Mouse (Mus musculus) hindbrain, embryonic 15.5 days (tissue): ENCODE data around the gene 6030445D17Rik. TPM values are rescaled to one million over a fixed set of nuclear protein-coding genes. Genes with fewer than 3 reads are reported as not detected.
A peak's percentile ranks its signal among the peaks of the same experiment; 100 is the strongest.

Source experiments
- ATAC-seq: fragments of 200-750 bp; cut with Nextera tagmentation; 2 replicates; pipeline ENCODE4 v1.8.0; 2017; ENCODE audit warnings: low read depth, moderate number of reproducible peaks, moderate TSS enrichment; ENCODE audit not compliant: low FRiP score
- H3K27ac ChIP-seq: fragments of 300-500 bp; sonication (generic); replicated peaks from 2 replicates; pipeline ENCODE4 v1.5.1; 2015; ENCODE audit warnings: mild to moderate bottlenecking, inconsistent platforms
- H3K27me3 ChIP-seq: fragments of 300-500 bp; sonication (generic); 2 replicates; pipeline ENCODE4 v1.6.1; 2015; ENCODE audit warnings: control low read depth, inconsistent platforms
- H3K36me3 ChIP-seq: fragments of 300-500 bp; sonication (generic); 2 replicates; pipeline ENCODE4 v1.6.1; 2015; ENCODE audit warnings: control low read depth, inconsistent platforms
- H3K4me1 ChIP-seq: fragments of 300-500 bp; sonication (generic); replicated peaks from 2 replicates; pipeline ENCODE4 v1.6.1; 2015; ENCODE audit warnings: control low read depth, inconsistent platforms
- H3K4me2 ChIP-seq: fragments of 300-500 bp; sonication (generic); 2 replicates; pipeline ENCODE4 v1.6.1; 2015; ENCODE audit warnings: moderate library complexity, mild to moderate bottlenecking, inconsistent platforms
- H3K4me3 ChIP-seq: fragments of 300-500 bp; sonication (generic); 2 replicates; pipeline ENCODE4 v1.5.1; 2015; ENCODE audit warnings: mild to moderate bottlenecking, inconsistent platforms
- H3K9ac ChIP-seq: fragments of 300-500 bp; sonication (generic); 2 replicates; pipeline ENCODE4 v1.6.1; 2015; ENCODE audit warnings: inconsistent platforms
- H3K9me3 ChIP-seq: fragments of 300-500 bp; sonication (generic); 2 replicates; pipeline ENCODE4 v1.6.1; 2016; ENCODE audit warnings: control low read depth, inconsistent platforms
- WGBS: fragments of 180-500 bp; shearing (Covaris S2); methylation state at CpG from one replicate; pipeline ENCODE4 v1.1.7; 2015; 5-methylcytosine and 5-hydroxymethylcytosine counted together
- polyA plus RNA-seq: library from polyadenylated mRNA; unstranded; fragments of >200 nt; fragmentation: Nextera tagmentation; extraction: Ambion mirVana; gene quantifications from 2 replicates; pipeline ENCODE4 v1.2.1, GENCODE M21; 2015

Gene 6030445D17Rik
- polyA plus RNA-seq, result 0.33 and 0.51 TPM in 2 replicates

DNA sequence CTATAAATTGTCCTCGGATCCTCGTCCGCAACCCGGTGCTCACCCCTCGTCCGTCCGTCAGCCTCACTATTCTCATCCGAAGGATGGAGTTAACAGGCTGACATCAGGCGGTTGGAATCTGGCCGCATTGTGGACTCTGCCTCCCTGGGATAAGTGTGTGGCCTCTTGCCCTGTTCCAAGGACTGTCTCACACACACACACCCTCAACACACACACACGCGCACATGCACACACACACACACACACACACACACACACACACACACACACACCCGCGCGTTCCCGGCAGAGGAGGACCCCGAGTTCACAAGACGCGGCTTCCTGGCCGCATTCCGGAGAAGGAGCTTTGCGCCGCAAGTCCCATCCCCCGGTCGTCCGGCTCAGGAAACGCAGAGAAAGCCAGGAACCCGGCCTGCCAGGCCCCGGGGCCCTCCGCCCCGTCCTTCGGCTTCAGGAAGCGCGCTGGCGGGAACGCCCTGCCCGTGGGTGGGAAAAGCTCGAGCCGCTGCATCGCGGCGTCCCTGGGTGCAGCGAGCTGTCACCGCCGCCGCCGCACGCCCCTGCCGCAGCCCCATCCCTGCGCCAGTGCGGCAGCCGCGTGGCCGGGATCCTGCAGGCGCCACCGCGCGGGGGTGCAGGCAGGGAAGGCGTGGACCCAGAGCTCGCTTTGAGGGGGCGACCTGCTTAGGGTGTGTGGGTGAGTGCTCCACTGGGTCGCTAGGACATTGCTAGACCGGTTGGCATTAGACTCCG is at the start of gene 6030445D17Rik:
Gene 6030445D17Rik (plus strand): TSS at position 165 of the 753 bp plus-strand sequence.
- H3K9me3 ChIP-seq, result no peaks in the 10 kb centered on the region
- peaks cover 37% of the 10 kb centered on the region for H3K27me3 ChIP-seq
- H3K4me2 ChIP-seq, result peak within 1 kb of the TSS; percentile 95
- H3K27ac ChIP-seq, result peak within 1 kb of the TSS; percentile 68
- H3K4me3 ChIP-seq, result peak within 1 kb of the TSS; percentile 73
- peak within 1 kb of the TSS; percentile 79 for H3K9ac ChIP-seq
- under 1% methylated on average over 64 of the region's 64 CpGs for WGBS
- H3K4me1 ChIP-seq, result peaks cover 19% of the 10 kb centered on the region
- no peaks in the 10 kb centered on the region for H3K36me3 ChIP-seq
- ATAC-seq, result peak; percentile 75

- H3K27ac ChIP-seq, result no peak overlapping the region
- WGBS, result 89% methylated on average over 9 of the region's 9 CpGs
- no peaks in the 10 kb centered on the region for H3K36me3 ChIP-seq
- H3K9ac ChIP-seq, result no peak overlapping the region
- peaks cover 13% of the 10 kb centered on the region; the same call in 1 of the 2 replicates for H3K4me1 ChIP-seq
- 0 out of 2 replicates have a peak, but pooled peaks cover 4% of the 10 kb centered on the region for H3K27me3 ChIP-seq
- ATAC-seq, result no peak
- no peak overlapping the region for H3K4me2 ChIP-seq
- H3K9me3 ChIP-seq, result no peaks in the 10 kb centered on the region
- no peak overlapping the region for H3K4me3 ChIP-seq
Measured at GRCm38 (mm10) chr4:136415477-136415876, 46.6 kb upstream of the 6030445D17Rik start.

DNA sequence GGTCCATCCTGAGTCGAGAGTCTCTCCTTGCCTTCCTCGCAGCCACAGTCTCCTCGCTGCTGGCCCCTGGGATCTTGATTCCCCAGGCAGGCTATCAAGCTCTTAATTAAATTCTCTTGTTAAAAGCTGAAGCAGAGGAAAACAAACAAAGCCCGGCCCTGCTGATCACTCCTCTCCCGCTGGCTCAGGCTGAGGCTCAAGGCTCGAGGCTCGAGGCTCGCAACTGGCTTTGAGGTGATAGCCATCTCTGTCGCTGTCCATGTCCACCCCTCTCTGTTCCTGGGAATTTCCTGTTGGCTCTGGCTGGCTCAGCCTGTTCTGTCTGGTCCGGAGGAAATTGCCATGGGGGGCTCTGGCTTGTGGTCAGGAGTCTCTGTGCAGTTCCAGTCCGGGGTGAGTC is 43.1 kb upstream of the 6030445D17Rik start:
- Histone ChIP-seq H3K4me3 (no peak overlapping the region), H3K4me2 (no peak overlapping the region), H3K4me1 (peaks cover 10% of the 10 kb centered on the region; the same call in 1 of the 2 replicates), H3K36me3 (no peaks in the 10 kb centered on the region), H3K27me3 (peaks cover 21% of the 10 kb centered on the region), H3K9ac (no peak overlapping the region), H3K9me3 (no peaks in the 10 kb centered on the region), H3K27ac (no peak overlapping the region)
- 14% methylated on average over 11 of the region's 11 CpGs for WGBS
- no peak for ATAC-seq

DNA sequence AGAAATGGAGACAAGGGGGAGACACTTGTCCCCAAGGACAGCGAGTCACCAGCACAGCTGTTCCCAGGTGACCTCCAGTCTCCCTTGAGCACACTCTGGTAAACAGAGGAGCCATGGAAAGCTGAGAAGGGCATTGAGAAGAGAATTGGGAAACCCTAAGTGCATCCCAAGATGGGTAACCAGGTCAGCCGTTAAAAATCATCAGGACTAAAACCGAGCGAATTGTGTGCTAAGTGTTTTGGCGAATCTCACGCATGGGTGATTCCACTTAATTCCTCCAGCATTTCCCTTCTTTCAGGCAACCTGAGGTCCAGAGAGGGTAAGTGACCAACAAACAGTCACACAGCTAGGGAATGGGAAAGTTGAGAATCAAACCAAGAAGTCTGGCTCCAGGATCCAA is 42.7 kb upstream of the 6030445D17Rik start:
- 66% methylated on average over 6 of the region's 6 CpGs for WGBS
- no peak for ATAC-seq

GRCm38 (mm10) chr4:136423224-136423623 is 38.8 kb upstream of the 6030445D17Rik start, which contains the start of gene Htr1d:
Htr1d (plus strand) TSS chr4:136423524.
- no peak for ATAC-seq
- H3K4me1 ChIP-seq, result peaks cover 21% of the 10 kb centered on the region
- 66% methylated on average over 9 of the region's 9 CpGs for WGBS
- H3K36me3 ChIP-seq, result no peaks in the 10 kb centered on the region
- H3K27ac ChIP-seq, result no peak within 1 kb of the TSS
- no peaks in the 10 kb centered on the region for H3K9me3 ChIP-seq
- H3K27me3 ChIP-seq, result peaks cover 41% of the 10 kb centered on the region
- peak within 1 kb of the TSS; percentile 52 for H3K4me3 ChIP-seq
- H3K4me2 ChIP-seq, result peak within 1 kb of the TSS; percentile 98
- peak within 1 kb of the TSS; percentile 47 for H3K9ac ChIP-seq

More for the DNA sequence above, 42.7 kb upstream of the 6030445D17Rik start:
- no peak overlapping the region for H3K4me3 ChIP-seq
- no peak overlapping the region for H3K4me2 ChIP-seq
- H3K27me3 ChIP-seq, result peaks cover 25% of the 10 kb centered on the region
- peaks cover 15% of the 10 kb centered on the region for H3K4me1 ChIP-seq
- H3K9ac ChIP-seq, result no peak overlapping the region
- no peaks in the 10 kb centered on the region for H3K36me3 ChIP-seq
- no peak overlapping the region for H3K27ac ChIP-seq
- H3K9me3 ChIP-seq, result no peaks in the 10 kb centered on the region

GRCm38 (mm10) chr4:136424120-136424999 is 37.7 kb upstream of the 6030445D17Rik start:
- Histone ChIP-seq H3K4me2 (peak overlapping the region; percentile 98), H3K9me3 (no peaks in the 10 kb centered on the region), H3K27me3 (peaks cover 41% of the 10 kb centered on the region), H3K9ac (peak overlapping the region; percentile 47), H3K4me3 (peak overlapping the region; percentile 52), H3K36me3 (no peaks in the 10 kb centered on the region), H3K27ac (no peak overlapping the region), H3K4me1 (peaks cover 17% of the 10 kb centered on the region)
- WGBS, result under 1% methylated on average over 60 of the region's 70 CpGs
- peak; percentile 50 for ATAC-seq

GRCm38 (mm10) chr4:136425000-136425288 is 37.1 kb upstream of the 6030445D17Rik start:
- H3K4me2 ChIP-seq, result peak overlapping the region; percentile 98
- H3K27me3 ChIP-seq, result peaks cover 43% of the 10 kb centered on the region
- ATAC-seq, result no peak
- no peak overlapping the region for H3K27ac ChIP-seq
- WGBS, result 5% methylated on average over 15 of the region's 15 CpGs
- H3K9me3 ChIP-seq, result no peaks in the 10 kb centered on the region
- H3K36me3 ChIP-seq, result no peaks in the 10 kb centered on the region
- H3K4me1 ChIP-seq, result peaks cover 17% of the 10 kb centered on the region
- peak overlapping the region; percentile 47; the same call in 1 of the 2 replicates for H3K9ac ChIP-seq
- H3K4me3 ChIP-seq, result peak overlapping the region; percentile 52

GRCm38 (mm10) chr4:136430609-136431375 is 31.3 kb upstream of the 6030445D17Rik start:
- Histone ChIP-seq H3K27ac (0 out of 2 replicates have a peak overlapping the region, but pooled peaks have one; percentile 20), H3K9me3 (no peaks in the 10 kb centered on the region), H3K27me3 (peaks cover 10% of the 10 kb centered on the region), H3K36me3 (no peaks in the 10 kb centered on the region), H3K4me1 (peaks cover 12% of the 10 kb centered on the region), H3K4me3 (no peak overlapping the region), H3K4me2 (no peak overlapping the region), H3K9ac (no peak overlapping the region)
- 25% methylated on average over 11 of the region's 11 CpGs for WGBS
- 0 out of 2 replicates have a peak, but pooled peaks have one; percentile 30 for ATAC-seq

DNA sequence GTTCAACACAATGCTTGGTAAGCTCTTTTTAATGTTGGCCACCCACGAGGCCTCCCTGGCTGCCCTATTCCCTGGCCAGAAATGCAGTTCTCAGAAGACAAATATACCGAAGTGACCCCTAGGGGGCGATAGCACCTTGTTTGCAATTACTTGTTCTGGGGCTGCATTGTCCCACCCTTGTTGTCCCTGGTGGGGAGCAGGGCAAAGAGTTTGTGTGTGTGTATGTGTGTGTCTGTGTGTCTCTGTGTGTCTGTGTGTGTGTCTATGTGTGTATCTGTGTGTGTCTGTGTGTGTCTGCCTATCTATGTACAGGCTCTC is 30.7 kb upstream of the 6030445D17Rik start:
- H3K27ac ChIP-seq, result no peak overlapping the region
- peaks cover 12% of the 10 kb centered on the region for H3K4me1 ChIP-seq
- H3K36me3 ChIP-seq, result no peaks in the 10 kb centered on the region
- H3K9me3 ChIP-seq, result no peaks in the 10 kb centered on the region
- H3K9ac ChIP-seq, result no peak overlapping the region
- WGBS, result 1% methylated on average over 3 of the region's 3 CpGs
- no peak for ATAC-seq
- 0 out of 2 replicates have a peak, but pooled peaks cover 5% of the 10 kb centered on the region for H3K27me3 ChIP-seq
- H3K4me2 ChIP-seq, result no peak overlapping the region
- no peak overlapping the region for H3K4me3 ChIP-seq

DNA sequence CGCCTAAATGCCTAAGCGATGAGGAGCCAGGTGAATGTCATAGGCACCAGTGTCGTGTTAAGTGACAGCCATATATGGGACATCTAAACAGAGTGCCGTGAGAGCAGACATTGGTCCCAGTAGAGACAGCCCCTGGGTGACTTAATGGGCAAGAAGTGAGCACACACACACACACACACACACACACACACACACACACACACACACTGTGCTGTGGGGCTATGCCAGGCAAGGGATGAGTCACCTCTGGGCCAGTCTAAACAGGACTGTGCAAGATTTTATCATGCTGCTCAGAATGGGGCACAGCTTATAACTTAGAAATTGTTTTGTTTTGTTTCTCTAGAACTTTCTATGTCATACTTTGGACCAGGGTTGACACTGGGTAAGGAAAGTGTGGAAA is 28.0 kb upstream of the 6030445D17Rik start:
- no peak overlapping the region for H3K4me3 ChIP-seq
- 0 out of 2 replicates have a peak, but pooled peaks cover 2% of the 10 kb centered on the region for H3K27me3 ChIP-seq
- H3K27ac ChIP-seq, result no peak overlapping the region
- ATAC-seq, result no peak
- peaks cover 12% of the 10 kb centered on the region for H3K4me1 ChIP-seq
- no peaks in the 10 kb centered on the region for H3K9me3 ChIP-seq
- WGBS, result 80% methylated on average over 4 of the region's 4 CpGs
- H3K9ac ChIP-seq, result no peak overlapping the region
- no peaks in the 10 kb centered on the region for H3K36me3 ChIP-seq
- H3K4me2 ChIP-seq, result no peak overlapping the region

- no peak overlapping the region for H3K27ac ChIP-seq
- no peak for ATAC-seq
- H3K9me3 ChIP-seq, result no peaks in the 10 kb centered on the region
- H3K4me2 ChIP-seq, result no peak overlapping the region
- H3K9ac ChIP-seq, result no peak overlapping the region
- H3K4me1 ChIP-seq, result no peaks in the 10 kb centered on the region
- H3K36me3 ChIP-seq, result no peaks in the 10 kb centered on the region
- 75% methylated on average over 4 of the region's 4 CpGs for WGBS
- no peak overlapping the region for H3K4me3 ChIP-seq
- no peaks in the 10 kb centered on the region for H3K27me3 ChIP-seq
Measured at GRCm38 (mm10) chr4:136439106-136439505, 22.9 kb upstream of the 6030445D17Rik start.
